Mouse (Mus musculus) urinary bladder, adult 2 months (tissue): ENCODE results near the gene Fam98b. TPM values are rescaled to one million over a fixed set of nuclear protein-coding genes. Genes with fewer than 3 reads are reported as not detected.

Experiments
- DNase-seq: peaks from one replicate; pipeline ENCODE4 v3.0.0; 2022; ENCODE audit warnings: low spot score
- polyA plus RNA-seq: library from polyadenylated mRNA; depleted of rRNA; stranded (reverse); fragments of >200 nt; gene quantifications from 2 replicates; pipeline ENCODE4 v1.2.3, GENCODE M21; 2012; rRNA removed

Gene Fam98b
- polyA plus RNA-seq: 13.8 and 18.9 TPM in 2 replicates

DNA sequence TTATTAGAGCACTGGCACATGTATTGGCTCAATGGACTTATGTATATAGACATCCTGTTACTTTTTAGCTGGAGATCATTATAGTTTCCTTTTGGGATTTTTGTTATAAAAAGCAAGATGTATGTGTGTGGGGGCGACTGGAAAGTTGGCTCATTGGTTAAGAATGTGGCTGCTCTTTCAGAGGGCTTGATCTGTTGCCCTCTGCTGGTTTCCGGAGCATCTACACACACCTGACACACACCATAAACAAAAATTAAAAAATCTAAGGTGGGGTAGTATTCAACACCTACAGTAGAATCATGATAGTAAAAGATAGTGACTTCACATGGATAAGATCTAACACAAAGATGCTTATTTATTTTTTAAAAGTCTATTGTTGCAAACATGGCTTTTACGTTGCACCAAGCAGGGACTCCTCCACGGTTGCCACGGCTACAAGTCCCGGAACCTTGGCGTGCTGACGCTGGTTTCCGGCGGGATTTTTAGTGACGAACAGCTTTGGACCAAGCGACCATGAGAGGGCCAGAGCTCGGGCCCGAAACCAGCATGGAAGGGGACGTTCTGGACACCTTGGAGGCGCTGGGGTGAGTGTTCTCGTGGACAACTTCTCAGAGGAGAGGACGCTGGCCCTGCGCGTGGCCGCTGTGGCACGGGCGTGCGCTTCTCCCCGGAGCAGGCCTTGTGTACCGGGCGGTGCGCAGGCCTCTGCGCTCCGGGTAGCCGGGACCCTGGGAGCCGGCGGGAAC lies at the start of gene Fam98b:
TSS of gene Fam98b (plus strand) at position 485 of the 746 bp plus-strand sequence.
- peak; percentile 81 for DNase-seq

DNA sequence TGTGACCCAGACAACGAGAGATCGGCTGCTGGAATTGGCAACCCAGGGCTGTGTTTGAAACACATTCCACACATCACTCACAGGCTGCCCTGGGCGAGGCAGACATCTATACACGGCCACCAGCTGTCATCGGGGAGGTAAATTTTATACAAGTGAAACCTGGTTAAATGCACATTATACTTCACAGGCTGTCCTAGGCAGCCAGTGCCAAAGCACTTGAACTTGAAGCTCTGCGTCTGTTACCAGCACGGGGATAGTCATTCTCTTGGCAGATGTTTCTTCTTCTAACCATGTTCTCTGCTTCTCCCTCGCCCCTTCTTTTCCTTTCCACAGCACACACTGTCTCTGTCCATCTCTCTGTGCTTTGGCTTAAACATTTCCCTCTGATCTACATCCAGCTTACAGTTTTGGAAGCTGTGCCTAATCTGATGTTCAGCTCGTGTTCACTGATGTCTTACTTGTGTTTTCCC lies 48.6 kb upstream of the Fam98b start:
- DNase-seq: no peak

DNA sequence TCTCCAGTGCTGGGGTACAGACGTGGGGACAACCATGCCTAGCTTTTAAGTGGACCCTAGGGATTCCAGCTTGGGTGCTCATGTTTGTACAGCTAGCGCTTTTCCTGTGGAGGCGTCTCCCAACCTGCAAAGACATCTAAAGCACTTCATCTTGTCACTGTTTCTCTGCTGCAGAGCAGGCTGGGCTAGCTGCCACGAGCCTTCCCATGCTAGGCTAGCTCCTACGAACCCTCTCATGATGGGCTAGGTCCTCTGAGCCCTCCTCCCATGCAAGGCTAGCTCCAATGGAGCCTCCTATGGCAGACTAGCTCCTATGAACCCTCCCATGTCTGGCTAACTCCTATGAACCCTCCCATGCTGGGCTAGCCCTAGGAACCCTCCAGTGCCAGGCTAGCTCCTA lies 46.2 kb upstream of the Fam98b start:
- no peak for DNase-seq

DNA sequence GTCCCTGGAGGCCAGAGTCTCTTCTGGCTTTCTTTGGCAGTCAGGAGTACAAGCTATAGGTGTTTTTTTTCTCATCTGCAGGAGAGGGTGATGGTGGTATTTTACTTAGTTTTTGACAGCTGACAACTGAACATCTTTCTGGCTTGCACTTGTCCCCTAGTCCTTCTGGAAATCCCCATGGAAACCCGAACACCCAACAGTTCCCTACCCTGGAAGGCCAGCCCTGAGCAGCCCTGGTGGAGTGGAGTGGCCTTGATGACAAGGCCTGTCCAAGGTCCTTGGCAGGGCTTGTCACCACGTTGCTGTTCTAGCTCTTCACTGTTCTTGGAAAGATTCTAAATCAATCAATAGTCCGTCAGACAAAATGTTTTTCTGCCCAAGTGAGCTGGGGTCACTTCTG lies 45.0 kb upstream of the Fam98b start:
- DNase-seq: no peak

DNA sequence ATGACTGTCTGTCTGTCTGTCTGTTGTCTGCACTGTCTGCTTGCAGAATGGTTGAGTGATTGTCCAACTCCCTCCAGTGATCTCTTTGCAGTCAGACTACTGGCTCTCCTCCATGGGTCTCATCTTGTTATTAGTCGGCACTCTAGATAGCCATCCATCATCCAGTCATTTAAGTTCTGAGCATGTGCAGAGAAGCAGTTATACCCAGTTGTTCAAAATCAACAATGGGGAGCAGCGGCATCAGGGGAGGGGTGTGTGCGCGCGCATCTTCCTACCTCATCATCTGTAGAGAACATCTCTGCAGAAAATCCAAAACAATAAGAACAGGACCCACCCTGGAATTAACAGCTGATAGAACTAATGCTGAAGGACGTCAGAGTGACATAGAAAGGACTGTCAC lies 44.5 kb upstream of the Fam98b start:
- no peak for DNase-seq

DNA sequence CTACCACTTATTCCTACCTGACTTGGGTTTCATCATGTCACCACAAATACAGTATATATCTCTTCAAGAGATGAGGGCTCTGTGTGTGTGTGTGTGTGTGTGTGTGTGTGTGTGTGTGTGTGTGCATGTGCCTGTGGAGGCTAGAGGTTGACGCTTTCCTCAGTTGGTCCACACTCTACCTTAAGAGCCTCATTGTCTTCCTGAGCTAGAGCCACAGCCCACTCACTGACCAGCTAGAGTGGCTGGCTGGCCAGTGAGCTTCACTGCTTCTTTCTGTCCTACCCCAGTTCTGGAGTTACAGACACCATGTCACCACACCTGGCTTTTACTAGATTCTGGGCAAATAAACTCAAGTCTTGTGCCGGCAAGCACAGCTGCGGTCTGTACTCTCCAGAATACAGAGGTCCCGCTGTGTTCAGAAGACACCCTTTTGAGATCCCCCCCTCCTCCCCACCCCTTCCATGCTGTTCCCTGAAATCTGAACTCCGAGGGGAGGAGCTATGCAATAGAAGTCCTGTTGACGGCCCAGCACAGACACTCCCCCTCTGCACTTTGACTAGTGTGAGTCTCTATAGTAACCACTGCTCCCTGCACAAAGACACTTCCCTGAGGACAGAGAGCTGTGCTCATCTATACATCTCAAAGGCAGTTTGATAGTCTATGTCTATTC lies 39.0 kb upstream of the Fam98b start:
- DNase-seq: no peak

GRCm38 (mm10) chr2:117216152-117216551 lies 33.4 kb upstream of the Fam98b start:
- no peak for DNase-seq

- no peak for DNase-seq
Observed at GRCm38 (mm10) chr2:117217695-117218216, 31.8 kb upstream of the Fam98b start.

- no peak for DNase-seq
Observed at GRCm38 (mm10) chr2:117219536-117219935, 30.0 kb upstream of the Fam98b start.

DNA sequence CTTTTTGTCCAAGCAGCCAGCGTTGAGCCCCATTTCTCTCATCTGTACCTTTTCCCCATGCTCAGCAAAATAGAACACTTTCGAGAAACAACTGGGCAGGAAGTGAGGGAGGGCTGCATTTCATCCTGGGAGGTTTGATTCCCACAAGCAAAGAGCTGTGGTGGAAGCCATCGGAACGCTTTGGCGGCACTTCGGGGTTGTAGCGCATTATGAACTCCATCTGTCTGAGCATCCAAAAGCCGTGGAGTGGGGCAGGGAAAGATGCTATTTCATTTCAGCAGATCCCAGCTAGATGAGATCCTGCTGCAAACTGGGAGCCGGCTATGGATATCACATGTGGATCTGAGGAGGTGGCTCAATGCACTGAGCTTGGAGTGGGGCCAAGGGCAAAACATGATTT lies 26.9 kb upstream of the Fam98b start:
- no peak for DNase-seq

DNA sequence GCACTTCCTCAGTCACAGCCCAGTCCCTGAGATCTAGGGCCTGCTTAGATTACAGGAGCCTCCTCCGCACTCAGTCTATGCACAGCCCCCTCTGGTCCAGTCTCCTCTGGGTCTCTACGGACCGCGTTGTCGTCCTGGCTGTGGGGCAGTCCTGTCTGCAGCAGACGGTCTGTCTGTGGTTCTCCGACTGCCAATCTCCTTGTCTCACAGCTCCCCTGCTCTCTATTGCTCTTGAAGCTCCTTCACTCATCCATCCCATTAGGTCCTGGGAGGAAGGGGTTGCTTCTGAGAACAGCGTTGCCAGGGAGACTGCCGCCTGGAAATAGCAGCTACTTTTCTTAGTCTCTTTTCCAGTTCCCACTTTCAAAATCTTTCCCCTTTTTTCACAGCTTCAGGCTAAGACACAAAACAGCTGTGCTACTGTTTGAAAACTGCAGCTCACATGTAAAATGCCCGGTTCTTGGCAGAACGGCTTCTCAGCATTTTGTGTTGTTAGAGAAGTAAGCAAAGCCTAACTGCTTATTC lies 20.9 kb upstream of the Fam98b start:
- no peak for DNase-seq

- DNase-seq: no peak
Observed at GRCm38 (mm10) chr2:117230261-117230660, 19.3 kb upstream of the Fam98b start.

- DNase-seq: peak; percentile 64
Observed at GRCm38 (mm10) chr2:117231257-117231656, 18.3 kb upstream of the Fam98b start.

GRCm38 (mm10) chr2:117241953-117242352 lies 7.6 kb upstream of the Fam98b start:
- DNase-seq: no peak

DNA sequence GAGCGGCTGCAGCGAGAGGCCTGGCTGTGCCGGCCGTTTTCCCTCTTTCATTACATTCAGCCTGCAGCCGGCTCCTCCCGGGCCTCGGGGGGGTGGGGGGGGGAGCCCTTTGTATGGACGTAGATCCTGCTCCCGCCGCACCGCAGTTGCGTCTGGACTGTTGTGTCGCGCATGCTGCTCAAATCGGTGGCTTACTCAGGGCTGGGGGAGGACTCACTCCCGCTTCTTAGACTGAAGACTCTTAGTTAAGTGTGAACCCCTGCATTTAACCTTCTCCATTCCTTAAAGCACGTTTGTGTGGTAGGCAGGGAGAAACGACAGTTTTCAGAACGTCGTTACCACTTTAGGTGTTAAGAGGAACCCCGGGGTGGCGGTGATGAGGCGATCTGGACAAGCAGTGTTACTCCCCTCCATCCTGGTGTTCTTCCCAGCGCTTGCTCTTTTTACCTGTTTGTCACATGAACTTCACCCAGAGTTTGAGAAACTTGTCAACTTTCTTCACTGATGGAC lies 517 bp downstream of the Fam98b start:
- DNase-seq: no peak

GRCm38 (mm10) chr2:117255415-117255814 lies 5.9 kb downstream of the Fam98b start:
- no peak for DNase-seq

- DNase-seq: no peak
Observed at GRCm38 (mm10) chr2:117257617-117258016, 8.1 kb downstream of the Fam98b start.

GRCm38 (mm10) chr2:117262184-117262583 lies 12.6 kb downstream of the Fam98b start:
- DNase-seq: no peak

GRCm38 (mm10) chr2:117263786-117264408 lies 14.4 kb downstream of the Fam98b start:
- peak; percentile 44 for DNase-seq

GRCm38 (mm10) chr2:117288291-117288690 lies 38.8 kb downstream of the Fam98b start:
- DNase-seq: no peak

- no peak for DNase-seq
Observed at GRCm38 (mm10) chr2:117299596-117300448, 50.3 kb downstream of the Fam98b start.
